Mouse (Mus musculus) liver, adult 2 months (tissue): ENCODE measurements at regions not wholly inside any gene's neighbourhood (a gene's known extent, or its start where the extent isn't known, plus 50 kb on each side); places are given as distances from the start of the nearest gene placed in this dataset.

Experiments
- DNase-seq: peaks from one replicate; pipeline ENCODE4 v3.0.0-alpha.2; 2011; ENCODE audit warnings: low read depth, low spot score; ENCODE audit errors: extremely low read depth
- H3K27ac ChIP-seq: fragments of 200-500 bp; replicated peaks from 2 replicates; pipeline ENCODE4 v1.5.1; 2012; ENCODE audit warnings: low read depth, mild to moderate bottlenecking, control low read depth, inconsistent platforms, low read length; ENCODE audit not compliant: insufficient read depth
- H3K27me3 ChIP-seq: fragments of 200-500 bp; 2 replicates; pipeline ENCODE4 v1.6.1; 2012; ENCODE audit warnings: mild to moderate bottlenecking, moderate library complexity, low read length, inconsistent platforms; ENCODE audit not compliant: control insufficient read depth, insufficient read depth
- H3K36me3 ChIP-seq: fragments of 200-500 bp; 2 replicates; pipeline ENCODE4 v1.6.1; 2012; ENCODE audit warnings: low read length, inconsistent platforms; ENCODE audit not compliant: control insufficient read depth, insufficient read depth
- H3K4me1 ChIP-seq: fragments of 200-500 bp; 2 replicates; pipeline ENCODE4 v1.6.1; 2011; ENCODE audit warnings: low read length; ENCODE audit not compliant: control insufficient read depth, insufficient read depth
- H3K4me3 ChIP-seq: fragments of 200-500 bp; 2 replicates; pipeline ENCODE4 v1.5.1; 2011; ENCODE audit warnings: low read depth, mild to moderate bottlenecking, control low read depth, low read length, moderate library complexity; ENCODE audit not compliant: insufficient read depth
- H3K79me2 ChIP-seq: fragments of 200-500 bp; 2 replicates; pipeline ENCODE4 v1.6.1; 2012; ENCODE audit warnings: inconsistent platforms, mild to moderate bottlenecking, low read length, moderate library complexity; ENCODE audit not compliant: control insufficient read depth, insufficient read depth
- H3K9ac ChIP-seq: fragments of 200-500 bp; 2 replicates; pipeline ENCODE4 v1.6.1; 2012; ENCODE audit warnings: low read depth, mild to moderate bottlenecking, control low read depth, inconsistent platforms, low read length
- CTCF ChIP-seq: fragments of 200-500 bp; IDR thresholded peaks from 2 replicates; pipeline ENCODE4 v1.5.1; 2011; ENCODE audit warnings: low read depth, low read length, control low read depth
- POLR2A ChIP-seq: fragments of 200-500 bp; IDR thresholded peaks from 2 replicates; pipeline ENCODE4 v1.6.1; 2011; ENCODE audit warnings: low read length, control low read depth; ENCODE audit not compliant: insufficient read depth; ENCODE audit errors: extremely low read depth
- WGBS: fragments of 180-500 bp; shearing (Covaris S2); methylation state at CpG from one replicate; pipeline ENCODE4 v1.1.7; 2018; 5-methylcytosine and 5-hydroxymethylcytosine counted together

- 91% methylated on average over 4 of the region's 4 CpGs for WGBS
- Histone ChIP-seq H3K79me2 (no peaks in the 10 kb centered on the region), H3K4me3 (no peak overlapping the region), H3K27ac (no peak overlapping the region), H3K4me1 (no peaks in the 10 kb centered on the region), H3K27me3 (no peaks in the 10 kb centered on the region), H3K36me3 (no peaks in the 10 kb centered on the region), H3K9ac (no peak overlapping the region)
- no peak for DNase-seq
- TF ChIP-seq CTCF (no peak), POLR2A (no peak)
Measured at GRCm38 (mm10) chr8:8940899-8941298, 250.6 kb upstream of the Arglu1 start.

DNA sequence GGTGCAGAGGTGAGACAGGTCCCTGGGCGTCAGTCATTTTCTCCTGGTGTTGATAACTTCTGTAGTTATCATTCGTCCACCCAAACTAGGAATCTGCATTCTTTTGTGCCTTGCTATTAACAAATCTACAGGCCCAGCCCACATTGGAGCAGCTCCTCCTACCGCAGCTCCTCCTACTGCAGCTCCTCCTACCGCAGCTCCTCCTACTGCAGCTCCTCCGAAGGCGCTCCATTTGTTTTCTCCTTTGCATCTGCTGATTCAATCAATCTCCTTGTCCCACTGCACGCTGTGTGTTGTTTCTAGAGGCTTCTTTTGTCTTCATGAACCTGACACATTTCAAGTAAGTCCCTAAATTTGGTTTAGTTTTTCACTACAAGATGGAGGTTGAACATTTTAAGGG is 248.2 kb upstream of the Arglu1 start:
- Histone ChIP-seq H3K36me3 (no peaks in the 10 kb centered on the region), H3K4me3 (no peak overlapping the region), H3K27me3 (no peaks in the 10 kb centered on the region), H3K9ac (no peak overlapping the region), H3K79me2 (no peaks in the 10 kb centered on the region), H3K4me1 (no peaks in the 10 kb centered on the region), H3K27ac (no peak overlapping the region)
- WGBS: 85% methylated on average over 7 of the region's 7 CpGs
- no peak for DNase-seq
- TF ChIP-seq CTCF (no peak), POLR2A (no peak)

DNA sequence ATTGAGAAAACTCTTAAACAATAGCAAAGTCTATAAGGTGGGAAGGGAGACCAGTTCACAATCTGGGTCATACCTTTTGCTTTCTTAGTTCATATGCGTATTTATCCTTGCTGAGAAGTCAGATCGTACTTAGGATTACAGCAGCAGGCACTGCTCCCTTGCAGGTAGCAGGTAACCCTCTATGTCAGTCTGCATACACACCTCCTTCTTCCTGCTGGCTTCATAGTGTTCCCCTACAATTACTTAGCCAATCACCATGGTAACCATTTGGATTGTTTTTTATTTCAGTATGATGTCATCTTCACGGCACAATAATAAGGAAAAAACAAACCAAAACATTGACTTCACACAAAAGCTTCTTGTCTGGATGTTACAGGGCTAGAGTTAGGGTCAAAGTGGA is 242.1 kb upstream of the Arglu1 start:
- H3K27me3 ChIP-seq: no peaks in the 10 kb centered on the region
- H3K79me2 ChIP-seq: no peaks in the 10 kb centered on the region
- TF ChIP-seq CTCF (no peak), POLR2A (no peak)
- H3K9ac ChIP-seq: no peak overlapping the region
- no peaks in the 10 kb centered on the region for H3K36me3 ChIP-seq
- WGBS: 72% methylated on average over 3 of the region's 3 CpGs
- H3K4me3 ChIP-seq: no peak overlapping the region
- H3K4me1 ChIP-seq: no peaks in the 10 kb centered on the region
- DNase-seq: no peak
- H3K27ac ChIP-seq: no peak overlapping the region

DNA sequence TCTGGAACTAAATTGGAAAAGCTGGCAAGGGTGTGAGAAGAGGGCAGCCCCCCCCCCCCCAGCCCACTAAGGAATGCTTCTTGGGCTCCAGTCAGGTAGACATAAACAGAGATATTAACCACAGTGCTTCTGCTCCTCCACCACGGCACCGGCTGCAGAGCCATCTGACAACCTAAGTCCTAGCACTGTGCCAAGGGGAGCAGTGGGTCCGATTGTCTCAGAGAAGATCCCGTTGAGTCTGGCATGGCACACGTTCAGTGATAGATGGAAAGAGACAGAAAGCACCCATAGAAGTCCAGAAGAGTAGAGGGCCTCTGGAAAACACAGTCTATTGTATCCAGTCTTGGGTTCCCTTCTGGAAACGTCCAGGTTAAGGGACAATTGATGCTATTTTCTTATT is 241.4 kb upstream of the Arglu1 start:
- TF ChIP-seq POLR2A (no peak), CTCF (no peak)
- Histone ChIP-seq H3K9ac (no peak overlapping the region), H3K79me2 (no peaks in the 10 kb centered on the region), H3K27me3 (no peaks in the 10 kb centered on the region), H3K4me1 (no peaks in the 10 kb centered on the region), H3K4me3 (no peak overlapping the region), H3K36me3 (no peaks in the 10 kb centered on the region), H3K27ac (no peak overlapping the region)
- 75% methylated on average over 6 of the region's 6 CpGs for WGBS
- no peak for DNase-seq

- WGBS: 87% methylated on average over 18 of the region's 18 CpGs
- TF ChIP-seq POLR2A: no peak
- no peak for TF ChIP-seq CTCF
- H3K27me3 ChIP-seq: no peaks in the 10 kb centered on the region
Measured at GRCm38 (mm10) chr8:8928074-8928862, 237.9 kb upstream of the Arglu1 start.

DNA sequence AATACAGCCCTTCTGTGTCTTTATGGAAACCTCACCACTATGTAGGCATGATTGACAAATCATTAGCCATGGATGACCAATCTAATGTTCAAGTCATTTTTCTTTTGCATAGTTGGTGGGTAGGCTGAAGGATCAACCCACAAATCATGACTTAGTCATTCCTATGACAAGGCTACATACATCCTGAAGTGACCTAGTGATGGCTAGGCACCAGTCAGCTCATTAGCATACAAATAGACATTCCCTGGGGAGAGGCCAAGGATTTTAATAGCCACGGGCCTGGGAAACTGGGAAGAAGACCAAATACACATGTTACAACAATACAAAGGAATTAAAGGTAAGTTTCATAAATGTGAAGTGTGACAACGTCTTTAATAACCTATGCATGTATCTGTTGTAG is 231.1 kb upstream of the Arglu1 start:
- TF ChIP-seq CTCF (no peak), POLR2A (no peak)
- no peaks in the 10 kb centered on the region for H3K79me2 ChIP-seq
- no peak overlapping the region for H3K4me3 ChIP-seq
- no peaks in the 10 kb centered on the region for H3K4me1 ChIP-seq
- no peak overlapping the region for H3K9ac ChIP-seq
- no peak for DNase-seq
- no peak overlapping the region for H3K27ac ChIP-seq
- no peaks in the 10 kb centered on the region for H3K36me3 ChIP-seq
- no peaks in the 10 kb centered on the region for H3K27me3 ChIP-seq
- 63% methylated on average over 2 of the region's 2 CpGs for WGBS

More at GRCm38 (mm10) chr8:8928074-8928862, 237.9 kb upstream of the Arglu1 start:
- no peaks in the 10 kb centered on the region for H3K79me2 ChIP-seq
- no peak overlapping the region for H3K4me3 ChIP-seq
- H3K36me3 ChIP-seq: no peaks in the 10 kb centered on the region
- H3K4me1 ChIP-seq: no peaks in the 10 kb centered on the region
- no peak overlapping the region for H3K9ac ChIP-seq
- DNase-seq: no peak
- no peak overlapping the region for H3K27ac ChIP-seq
